Mouse (Mus musculus) embryo, embryonic 11.5 days (tissue): Measurements from ENCODE around the gene Prdx6.
A peak's percentile ranks its signal among the peaks of the same experiment; 100 is the strongest.
"Not testable (repeated sequence)": the region's sequence is repeated elsewhere in the genome, so short reads cannot be mapped to it uniquely, and the experiment has no call there.

Experiments
- DNase-seq: peaks from one replicate; pipeline ENCODE4 v3.0.0-alpha.2; 2012; ENCODE audit warnings: low read depth, low spot score

The Prdx6 gene

DNA sequence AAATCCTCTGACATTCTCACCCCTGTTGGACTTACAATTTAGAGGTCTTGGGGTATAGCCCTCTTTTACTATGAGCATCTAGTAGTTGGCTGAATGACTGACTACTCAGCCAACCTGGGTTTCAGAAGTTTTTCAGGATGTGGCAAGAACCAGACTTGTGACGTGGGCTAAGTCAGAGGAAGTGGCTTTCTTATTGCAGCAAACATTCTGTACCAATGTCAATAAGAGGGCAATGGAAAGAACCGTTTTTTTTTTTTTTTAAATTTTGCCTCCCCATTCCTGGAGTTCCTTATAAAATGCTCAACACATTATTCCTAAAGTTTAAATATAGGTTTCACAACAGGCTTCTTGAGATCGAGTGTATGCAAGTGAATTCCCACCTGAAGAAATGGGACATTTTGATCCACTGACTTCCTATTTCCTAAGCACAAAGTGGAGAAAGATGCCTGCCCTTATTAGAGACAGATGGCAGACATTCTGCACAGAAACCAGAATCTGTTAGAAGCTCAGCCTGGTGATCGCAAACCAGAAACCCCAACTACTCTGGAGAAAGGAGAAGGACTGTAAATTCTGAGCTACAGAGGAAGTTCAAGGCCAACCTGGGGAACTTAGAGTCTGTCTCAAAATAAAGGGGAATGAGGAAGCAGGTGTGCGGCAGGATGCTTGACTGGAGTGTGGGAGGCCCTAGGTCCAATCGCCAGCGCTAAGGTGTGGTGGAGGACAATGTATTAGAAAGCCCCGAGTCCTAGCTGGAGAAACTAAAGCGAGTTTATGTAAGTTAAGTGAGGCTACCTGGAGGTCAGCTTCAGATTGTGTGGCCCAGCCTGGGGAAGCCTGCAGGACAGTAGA is 622 bp upstream of the Prdx6 start:
- DNase-seq: no peak

GRCm38 (mm10) chr1:161250031-161250603 is 902 bp downstream of the Prdx6 start:
- peak; percentile 51 for DNase-seq

DNA sequence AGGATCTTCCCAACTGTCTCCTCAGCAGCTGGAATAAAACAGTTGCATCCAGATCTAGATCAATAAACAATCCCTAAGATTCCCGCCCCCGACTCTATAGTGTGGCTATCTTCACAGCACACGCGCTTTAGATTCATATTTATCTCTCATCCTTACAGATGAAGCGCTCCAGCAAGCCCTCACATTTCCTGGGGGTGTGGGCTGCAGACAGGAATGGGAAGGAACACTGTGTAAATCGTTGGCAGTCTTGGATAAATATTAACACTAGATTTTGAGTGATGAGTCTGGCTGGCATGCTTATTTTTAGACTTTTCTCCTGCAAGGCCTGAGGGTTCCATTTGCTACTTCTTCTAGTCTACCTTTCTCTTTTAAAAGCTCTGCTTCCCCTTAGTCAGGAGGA is 1.6 kb downstream of the Prdx6 start:
- no peak for DNase-seq

DNA sequence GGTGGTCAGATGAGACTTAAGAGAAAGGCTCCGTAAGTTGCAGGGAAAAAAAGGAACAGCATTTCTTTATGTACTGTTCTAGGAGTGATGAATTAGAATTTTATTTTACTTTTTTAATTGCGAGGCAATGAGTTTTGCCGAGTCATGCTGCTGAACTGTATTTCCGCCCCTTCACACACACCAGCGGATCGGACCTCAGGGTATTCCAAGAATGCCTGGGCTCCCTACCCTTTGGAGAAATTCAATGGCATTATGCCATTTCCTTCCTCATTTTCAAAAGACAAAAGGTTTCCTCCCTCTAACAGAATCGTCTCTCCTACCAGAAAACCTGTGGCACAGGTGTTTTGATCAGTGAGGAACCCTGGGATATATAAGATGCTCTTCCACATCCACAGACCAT is 2.3 kb downstream of the Prdx6 start:
- no peak for DNase-seq

- no peak for DNase-seq
Observed at GRCm38 (mm10) chr1:161247643-161248580, 3.1 kb downstream of the Prdx6 start.

DNA sequence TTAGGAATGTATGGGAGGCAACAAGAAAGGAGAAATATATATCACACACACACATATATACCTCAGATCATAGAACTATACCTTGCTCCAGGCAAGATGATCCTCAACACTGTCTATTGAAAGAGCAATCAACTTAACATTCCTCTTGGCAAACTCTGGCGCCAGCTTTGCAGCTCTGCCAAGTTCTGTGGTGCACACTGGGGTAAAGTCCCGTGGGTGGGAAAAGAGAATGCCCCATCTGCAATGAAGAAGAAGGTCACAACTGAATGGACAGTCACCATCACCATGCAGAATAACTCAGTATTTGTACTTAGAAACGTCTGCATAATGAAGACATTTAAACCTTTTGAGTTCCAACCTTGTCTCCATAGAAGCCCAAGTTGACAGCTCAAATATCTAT is 3.8 kb downstream of the Prdx6 start:
- no peak for DNase-seq

DNA sequence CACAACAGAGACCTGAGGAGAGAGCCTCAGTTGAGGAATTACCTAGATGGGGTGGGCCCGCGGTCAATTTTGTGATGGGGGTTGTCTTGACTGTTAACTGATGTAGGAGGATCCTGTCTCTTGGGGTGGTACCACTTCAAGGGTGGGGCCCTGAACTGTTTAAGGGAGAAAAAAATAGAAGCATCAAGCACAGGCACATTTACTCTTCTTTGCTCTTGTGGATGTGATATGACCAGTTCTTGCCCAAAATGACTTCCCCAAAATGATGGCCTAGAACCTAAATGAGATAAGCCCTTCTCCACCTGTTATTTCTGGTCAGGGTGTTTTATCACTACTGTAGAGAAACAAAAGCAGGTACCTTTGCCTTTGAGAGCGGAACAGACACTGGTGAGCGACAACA is 13.3 kb downstream of the Prdx6 start:
- DNase-seq: no peak

DNA sequence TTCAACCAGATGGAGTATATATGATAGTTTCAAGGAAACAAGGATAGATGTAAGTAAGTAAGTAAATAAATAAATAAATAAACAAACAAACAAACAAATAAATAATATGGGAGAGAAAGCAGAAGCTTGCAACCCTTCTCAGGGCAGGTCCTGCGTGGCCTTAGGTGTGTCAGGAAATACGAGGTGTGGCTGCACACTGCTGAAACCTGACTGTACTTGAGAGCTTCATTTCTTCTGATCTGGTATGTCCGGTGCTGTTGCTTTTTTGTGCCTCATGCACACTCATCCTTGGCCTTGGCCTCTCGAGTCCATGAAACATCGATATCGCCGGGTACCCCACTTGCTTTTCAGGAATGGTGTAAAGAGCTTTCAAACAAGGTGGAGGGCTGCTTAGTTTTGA is 13.7 kb downstream of the Prdx6 start:
- DNase-seq: no peak

DNA sequence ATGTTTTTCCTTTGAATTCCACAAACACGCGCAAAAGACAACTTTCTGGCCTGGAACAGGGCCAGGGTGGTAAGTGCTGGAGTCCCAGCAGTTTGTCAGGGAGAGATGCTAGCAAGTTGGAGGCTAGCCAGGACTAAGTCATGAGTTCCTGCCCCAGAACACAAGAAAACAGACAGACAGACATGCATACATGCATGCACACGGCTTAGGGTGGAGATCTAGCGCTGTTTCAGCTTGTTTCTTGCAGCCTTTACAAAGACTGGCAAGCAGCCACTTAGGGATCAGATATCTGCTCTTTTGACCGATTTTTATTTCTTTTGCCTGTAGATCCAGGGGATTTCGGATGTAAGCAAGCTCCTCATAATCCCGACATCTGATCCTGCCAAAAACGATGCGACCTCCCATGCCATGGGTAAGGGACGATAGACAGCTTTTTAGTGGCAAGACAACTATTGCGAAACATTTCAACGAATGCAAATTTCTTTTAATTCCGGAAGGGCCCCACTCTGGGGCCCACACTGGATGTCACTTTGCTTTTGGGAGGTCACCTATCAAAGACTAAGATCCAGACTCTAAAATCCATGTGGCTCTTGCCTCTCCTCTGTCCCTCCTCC is 17.7 kb downstream of the Prdx6 start:
- DNase-seq: no peak

DNA sequence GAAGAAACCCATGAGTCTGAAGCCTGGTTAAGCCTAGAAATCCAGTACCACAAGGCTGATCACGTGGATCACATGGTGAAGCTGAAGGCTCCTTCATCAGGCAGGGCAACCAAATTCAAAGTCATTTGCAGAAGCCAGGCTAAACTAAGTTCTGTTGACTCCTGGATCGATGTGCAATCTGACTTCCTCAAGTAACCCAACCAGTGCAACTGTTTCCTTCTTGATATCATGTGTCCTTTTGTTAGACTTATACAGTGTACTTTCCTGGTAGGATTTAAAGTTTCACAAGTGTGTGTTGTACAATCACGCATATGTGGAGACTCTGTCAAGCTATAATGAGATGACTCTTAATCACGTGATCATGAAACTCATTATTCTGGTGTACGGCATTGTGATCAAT is 18.8 kb downstream of the Prdx6 start:
- DNase-seq: no peak

GRCm38 (mm10) chr1:161224837-161225236 is 26.2 kb downstream of the Prdx6 start:
- DNase-seq: no peak

GRCm38 (mm10) chr1:161219816-161220215 is 31.2 kb downstream of the Prdx6 start:
- no peak for DNase-seq

GRCm38 (mm10) chr1:161214465-161214864 is 36.6 kb downstream of the Prdx6 start:
- no peak for DNase-seq

- DNase-seq: no peak
Observed at GRCm38 (mm10) chr1:161199856-161200255, 51.2 kb downstream of the Prdx6 start.

GRCm38 (mm10) chr1:161196364-161196763 is 54.7 kb downstream of the Prdx6 start:
- DNase-seq: not testable (repeated sequence)

DNA sequence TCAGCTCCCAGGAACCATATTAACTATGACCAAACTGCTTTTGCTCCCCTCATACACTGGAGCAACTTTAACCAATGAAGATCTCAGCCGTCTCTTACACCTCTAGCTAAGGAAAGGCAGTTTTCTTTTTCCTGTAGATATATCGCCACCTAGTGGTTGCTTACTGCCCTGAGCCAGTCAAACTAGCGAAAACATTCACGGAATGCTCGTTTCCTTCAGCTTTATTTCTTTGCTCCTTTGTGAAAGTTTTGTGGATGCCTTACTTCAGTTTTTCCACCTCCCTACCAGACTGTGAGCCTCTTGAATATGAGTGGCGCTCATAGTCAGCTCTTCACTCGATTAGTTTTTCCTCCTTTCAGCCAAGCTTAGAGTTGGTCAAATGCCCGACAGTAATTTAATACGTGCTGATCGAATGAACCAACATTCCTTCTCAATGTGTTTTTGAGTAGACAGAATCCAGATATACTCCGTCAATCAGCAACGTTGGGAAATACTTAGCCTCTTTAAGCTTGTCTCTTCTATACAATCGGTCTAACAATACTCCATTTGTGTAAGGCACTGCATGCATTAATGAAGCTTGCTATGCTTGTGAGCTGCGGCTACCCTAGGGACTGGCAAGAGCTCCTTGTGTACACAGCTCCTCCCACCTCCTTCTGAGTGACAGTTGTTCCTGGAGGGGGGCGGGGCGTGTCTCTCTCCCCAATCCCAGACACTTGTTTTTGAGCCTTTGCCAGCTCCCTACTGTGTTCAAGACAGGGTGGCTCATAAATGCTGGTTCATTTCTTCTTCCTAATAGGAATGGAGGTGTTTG is 55.3 kb downstream of the Prdx6 start:
- DNase-seq: peak; percentile 63

GRCm38 (mm10) chr1:161190253-161190910 is 60.6 kb downstream of the Prdx6 start:
- no peak for DNase-seq
